Mouse (Mus musculus): ENCODE data around the gene Retnlg. TPM values are rescaled to one million over a fixed set of nuclear protein-coding genes. Genes with fewer than 3 reads are reported as not detected.
"Not testable (repeated sequence)": the region's sequence is repeated elsewhere in the genome, so short reads cannot be mapped to it uniquely, and the experiment has no call there.

Retnlg gene
- polyA plus RNA-seq, 1 experiment from 2014 or later = not detected

DNA sequence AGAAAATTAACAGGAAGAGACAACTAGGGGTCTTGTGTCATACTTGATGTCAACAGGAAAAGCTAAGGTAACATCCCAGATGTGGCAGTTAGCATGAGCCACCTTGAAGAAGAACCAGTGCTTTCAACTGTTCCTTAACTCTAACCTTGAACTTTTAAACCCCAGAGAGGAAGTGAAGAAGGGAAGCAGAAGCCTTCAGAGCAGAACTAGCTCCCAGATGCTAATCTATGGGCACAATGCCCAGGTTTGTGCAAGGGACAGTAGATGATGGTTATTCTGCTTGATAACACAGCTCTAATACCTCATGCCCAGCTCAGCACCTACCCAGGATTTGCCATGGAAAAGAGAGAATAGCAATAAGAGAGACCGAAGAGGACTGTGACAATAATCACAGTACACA is 7.4 kb upstream of the Retnlg start:
- 89% methylated on average over 1 of the region's 1 CpGs for WGBS

DNA sequence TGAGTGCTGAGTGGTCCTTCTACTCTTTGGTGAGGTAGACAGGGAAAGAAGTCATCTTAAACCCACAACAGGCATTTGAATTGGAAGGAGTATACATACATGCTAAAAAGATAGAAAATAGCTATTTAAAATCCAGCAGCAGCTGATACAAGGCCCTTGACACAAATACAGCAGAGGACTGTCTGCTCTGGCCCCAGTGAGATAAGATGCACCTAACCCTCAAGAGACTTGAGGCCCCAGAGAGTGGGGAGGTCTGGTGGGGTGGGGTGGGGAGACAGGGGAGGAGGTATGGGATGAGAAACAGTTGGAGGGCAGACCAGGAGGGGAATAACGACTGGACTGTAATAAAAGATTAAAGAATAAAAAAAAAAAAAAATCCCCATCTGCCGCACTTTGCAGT is 4.7 kb upstream of the Retnlg start:
- no peaks in the 10 kb centered on the region for H3K9me3 ChIP-seq (replicated peaks; ENCODE audit: control insufficient read depth, low read length)
- H3K27ac ChIP-seq (replicated peaks; ENCODE audit: low read depth, low read length) = no peak overlapping the region
- no peak overlapping the region for H3K9ac ChIP-seq (replicated peaks; ENCODE audit: low read length)
- DNase-seq (ENCODE audit: low spot score) (no peak), ATAC-seq (replicated peaks; ENCODE audit: insufficient number of reproducible peaks, low FRiP score, low TSS enrichment, low read depth) (no peak)
- no peak overlapping the region for H3K4me3 ChIP-seq (ENCODE audit: low read depth, low read length)
- whole genome bisulfite sequencing = 70% methylated on average over 2 of the region's 2 CpGs
- H3K4me2 ChIP-seq (ENCODE audit: low read depth, low read length) = no peak overlapping the region
- H3K4me1 ChIP-seq (ENCODE audit: control insufficient read depth, insufficient read depth, low read length) = no peaks in the 10 kb centered on the region
- H3K36me3 ChIP-seq (replicated peaks; ENCODE audit: control insufficient read depth, insufficient read depth, low read depth, low read length) = no peaks in the 10 kb centered on the region
- no peaks in the 10 kb centered on the region for H3K27me3 ChIP-seq (ENCODE audit: control insufficient read depth, insufficient read depth, low read length)

More for the DNA sequence above, 7.4 kb upstream of the Retnlg start:
- not testable (repeated sequence) for H3K4me1 ChIP-seq (ENCODE audit: control insufficient read depth, insufficient read depth, low read length); ATAC-seq (replicated peaks; ENCODE audit: insufficient number of reproducible peaks, low FRiP score, low TSS enrichment, low read depth); H3K9ac ChIP-seq (replicated peaks; ENCODE audit: low read length); H3K4me2 ChIP-seq (ENCODE audit: low read depth, low read length); H3K36me3 ChIP-seq (replicated peaks; ENCODE audit: control insufficient read depth, insufficient read depth, low read depth, low read length); H3K4me3 ChIP-seq (ENCODE audit: low read depth, low read length); H3K27me3 ChIP-seq (ENCODE audit: control insufficient read depth, insufficient read depth, low read length); H3K27ac ChIP-seq (replicated peaks; ENCODE audit: low read depth, low read length); H3K9me3 ChIP-seq (replicated peaks; ENCODE audit: control insufficient read depth, low read length); DNase-seq (ENCODE audit: low spot score)

DNA sequence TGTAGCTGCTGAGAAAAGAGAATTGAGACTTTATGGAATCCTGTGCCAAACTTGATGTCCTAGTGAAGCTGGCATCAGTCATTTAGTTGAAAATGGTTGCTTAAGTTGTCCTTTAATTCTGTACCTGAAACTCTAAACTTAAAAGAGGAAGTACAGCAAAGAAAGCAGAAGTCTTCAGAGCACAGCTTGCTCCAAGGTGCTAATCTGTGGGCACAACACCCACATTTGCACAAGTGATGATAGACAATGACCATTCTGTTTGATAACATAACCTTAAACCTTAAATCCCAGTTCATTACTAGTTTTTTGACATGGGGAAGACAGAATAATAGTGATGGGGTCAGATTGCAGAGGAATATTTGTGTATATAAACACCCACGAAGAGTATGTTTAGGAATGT is 3.8 kb upstream of the Retnlg start:
- no peaks in the 10 kb centered on the region for H3K9me3 ChIP-seq (replicated peaks; ENCODE audit: control insufficient read depth, low read length)
- whole genome bisulfite sequencing = 72% methylated on average over 1 of the region's 1 CpGs
- no peaks in the 10 kb centered on the region for H3K27me3 ChIP-seq (ENCODE audit: control insufficient read depth, insufficient read depth, low read length)
- H3K4me2 ChIP-seq (ENCODE audit: low read depth, low read length) = no peak overlapping the region
- DNase-seq (ENCODE audit: low spot score) = no peak
- no peaks in the 10 kb centered on the region for H3K4me1 ChIP-seq (ENCODE audit: control insufficient read depth, insufficient read depth, low read length)
- no peak overlapping the region for H3K9ac ChIP-seq (replicated peaks; ENCODE audit: low read length)
- H3K27ac ChIP-seq (replicated peaks; ENCODE audit: low read depth, low read length) = no peak overlapping the region
- no peak for ATAC-seq (replicated peaks; ENCODE audit: insufficient number of reproducible peaks, low FRiP score, low TSS enrichment, low read depth)
- no peak overlapping the region for H3K4me3 ChIP-seq (ENCODE audit: low read depth, low read length)
- H3K36me3 ChIP-seq (replicated peaks; ENCODE audit: control insufficient read depth, insufficient read depth, low read depth, low read length) = no peaks in the 10 kb centered on the region

DNA sequence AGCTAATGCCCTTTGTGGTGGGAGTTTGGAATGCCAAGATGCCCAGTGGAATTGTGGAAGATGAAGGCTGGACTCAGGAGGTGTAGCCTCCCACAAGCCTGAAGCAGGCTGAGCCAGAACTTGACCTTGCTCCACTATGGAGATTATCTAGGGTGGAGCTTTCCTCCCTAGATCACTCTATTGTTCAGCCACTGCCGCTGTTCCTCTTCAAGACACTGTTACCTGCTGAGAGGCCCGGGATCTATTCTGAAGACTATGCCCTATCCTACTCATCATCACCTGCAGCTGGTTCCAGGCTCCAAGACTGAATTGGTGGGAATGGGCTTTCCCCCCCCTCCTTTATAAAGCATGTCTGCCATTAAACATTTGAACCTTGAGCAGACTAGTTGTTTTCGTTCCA is 2.8 kb upstream of the Retnlg start:
- no peak overlapping the region for H3K9ac ChIP-seq (replicated peaks; ENCODE audit: low read length)
- no peak for DNase-seq (ENCODE audit: low spot score)
- H3K4me1 ChIP-seq (ENCODE audit: control insufficient read depth, insufficient read depth, low read length) = no peaks in the 10 kb centered on the region
- no peak overlapping the region for H3K4me3 ChIP-seq (ENCODE audit: low read depth, low read length)
- no peak overlapping the region for H3K4me2 ChIP-seq (ENCODE audit: low read depth, low read length)
- no peak overlapping the region for H3K27ac ChIP-seq (replicated peaks; ENCODE audit: low read depth, low read length)
- no peaks in the 10 kb centered on the region for H3K36me3 ChIP-seq (replicated peaks; ENCODE audit: control insufficient read depth, insufficient read depth, low read depth, low read length)
- ATAC-seq (replicated peaks; ENCODE audit: insufficient number of reproducible peaks, low FRiP score, low TSS enrichment, low read depth) = no peak
- H3K9me3 ChIP-seq (replicated peaks; ENCODE audit: control insufficient read depth, low read length) = no peaks in the 10 kb centered on the region
- no peaks in the 10 kb centered on the region for H3K27me3 ChIP-seq (ENCODE audit: control insufficient read depth, insufficient read depth, low read length)
- 69% methylated on average over 3 of the region's 3 CpGs for WGBS

DNA sequence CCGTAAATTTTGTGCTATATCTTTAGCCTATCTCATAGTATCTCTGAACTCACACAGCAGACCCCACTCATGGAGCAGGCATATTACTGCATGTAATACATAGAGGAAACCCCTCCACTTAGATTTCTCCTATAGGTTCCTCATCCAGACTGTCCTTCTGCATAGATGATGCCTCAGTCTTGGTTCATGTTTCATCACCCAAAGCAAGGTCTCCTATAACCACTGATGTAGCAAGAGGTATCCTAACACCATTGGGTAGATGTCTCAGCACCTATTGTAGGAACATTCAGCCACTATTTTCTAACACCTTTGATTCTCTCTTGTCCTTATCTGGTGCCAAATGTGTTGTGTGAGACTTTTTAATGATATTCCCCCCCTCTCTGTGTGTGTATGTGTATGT is 667 bp upstream of the Retnlg start:
- Histone ChIP-seq H3K27me3 (ENCODE audit: control insufficient read depth, insufficient read depth, low read length) (no peaks in the 10 kb centered on the region), H3K9ac (replicated peaks; ENCODE audit: low read length) (no peak overlapping the region), H3K9me3 (replicated peaks; ENCODE audit: control insufficient read depth, low read length) (no peaks in the 10 kb centered on the region), H3K27ac (replicated peaks; ENCODE audit: low read depth, low read length) (no peak overlapping the region), H3K4me3 (ENCODE audit: low read depth, low read length) (no peak overlapping the region), H3K36me3 (replicated peaks; ENCODE audit: control insufficient read depth, insufficient read depth, low read depth, low read length) (no peaks in the 10 kb centered on the region), H3K4me2 (ENCODE audit: low read depth, low read length) (no peak overlapping the region), H3K4me1 (ENCODE audit: control insufficient read depth, insufficient read depth, low read length) (no peaks in the 10 kb centered on the region)
- 96% methylated on average over 1 of the region's 1 CpGs for WGBS
- DNase-seq (ENCODE audit: low spot score) = no peak
- no peak for ATAC-seq (replicated peaks; ENCODE audit: insufficient number of reproducible peaks, low FRiP score, low TSS enrichment, low read depth)

DNA sequence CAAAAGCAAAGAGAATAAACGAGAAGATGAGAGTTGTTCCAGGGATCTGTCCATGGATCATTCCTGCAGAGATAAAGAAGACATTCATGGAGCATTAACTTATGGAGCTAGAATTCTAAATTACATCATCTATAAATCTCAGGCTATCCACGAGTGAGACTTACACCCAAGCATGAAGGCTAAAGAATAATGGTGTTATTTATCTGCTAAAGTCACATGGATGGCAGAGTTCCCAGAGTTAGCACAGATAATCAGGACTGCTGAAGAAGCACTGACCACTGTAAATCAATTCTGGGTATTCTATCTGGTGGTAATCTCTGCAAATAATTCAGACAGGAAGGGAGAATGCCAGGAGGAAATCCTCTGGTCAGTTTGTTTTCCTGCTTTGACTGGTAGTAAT is 18.3 kb downstream of the Retnlg start:
- no peaks in the 10 kb centered on the region for H3K9me3 ChIP-seq (replicated peaks; ENCODE audit: control insufficient read depth, low read length)
- H3K9ac ChIP-seq (replicated peaks; ENCODE audit: low read length) = no peak overlapping the region
- H3K4me2 ChIP-seq (ENCODE audit: low read depth, low read length) = no peak overlapping the region
- H3K27ac ChIP-seq (replicated peaks; ENCODE audit: low read depth, low read length) = no peak overlapping the region
- H3K4me3 ChIP-seq (ENCODE audit: low read depth, low read length) = no peak overlapping the region
- H3K27me3 ChIP-seq (ENCODE audit: control insufficient read depth, insufficient read depth, low read length) = no peaks in the 10 kb centered on the region
- whole genome bisulfite sequencing = 65% methylated on average over 2 of the region's 2 CpGs
- H3K4me1 ChIP-seq (ENCODE audit: control insufficient read depth, insufficient read depth, low read length) = no peaks in the 10 kb centered on the region
- no peaks in the 10 kb centered on the region for H3K36me3 ChIP-seq (replicated peaks; ENCODE audit: control insufficient read depth, insufficient read depth, low read depth, low read length)
- DNase-seq (ENCODE audit: low spot score) = no peak
- ATAC-seq (replicated peaks; ENCODE audit: insufficient number of reproducible peaks, low FRiP score, low TSS enrichment, low read depth) = no peak

DNA sequence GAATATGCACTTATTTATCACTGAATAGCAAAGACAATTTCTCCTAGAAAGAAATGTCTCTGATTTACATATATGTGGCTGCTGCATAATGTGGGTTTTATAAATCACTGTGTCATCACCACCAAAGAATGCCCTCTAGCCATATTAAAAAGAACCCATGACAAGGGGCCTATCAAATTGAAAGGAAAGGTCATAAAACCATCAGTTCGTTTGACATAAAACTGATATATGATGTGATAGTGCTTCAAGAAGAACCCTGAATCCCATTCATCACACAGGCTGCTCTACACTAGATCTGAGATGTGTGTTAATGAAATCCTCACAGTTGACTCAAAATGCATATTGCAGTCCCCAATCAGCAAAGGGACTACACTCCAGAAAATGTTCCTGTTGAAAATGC is 27.4 kb downstream of the Retnlg start:
- no peaks in the 10 kb centered on the region for H3K4me1 ChIP-seq (ENCODE audit: control insufficient read depth, insufficient read depth, low read length)
- H3K27ac ChIP-seq (replicated peaks; ENCODE audit: low read depth, low read length) = no peak overlapping the region
- H3K4me2 ChIP-seq (ENCODE audit: low read depth, low read length) = no peak overlapping the region
- no peak overlapping the region for H3K4me3 ChIP-seq (ENCODE audit: low read depth, low read length)
- WGBS = 84% methylated on average over 1 of the region's 1 CpGs
- H3K27me3 ChIP-seq (ENCODE audit: control insufficient read depth, insufficient read depth, low read length) = no peaks in the 10 kb centered on the region
- DNase-seq (ENCODE audit: low spot score) (no peak), ATAC-seq (replicated peaks; ENCODE audit: insufficient number of reproducible peaks, low FRiP score, low TSS enrichment, low read depth) (no peak)
- H3K36me3 ChIP-seq (replicated peaks; ENCODE audit: control insufficient read depth, insufficient read depth, low read depth, low read length) = no peaks in the 10 kb centered on the region
- H3K9ac ChIP-seq (replicated peaks; ENCODE audit: low read length) = no peak overlapping the region
- no peaks in the 10 kb centered on the region for H3K9me3 ChIP-seq (replicated peaks; ENCODE audit: control insufficient read depth, low read length)

DNA sequence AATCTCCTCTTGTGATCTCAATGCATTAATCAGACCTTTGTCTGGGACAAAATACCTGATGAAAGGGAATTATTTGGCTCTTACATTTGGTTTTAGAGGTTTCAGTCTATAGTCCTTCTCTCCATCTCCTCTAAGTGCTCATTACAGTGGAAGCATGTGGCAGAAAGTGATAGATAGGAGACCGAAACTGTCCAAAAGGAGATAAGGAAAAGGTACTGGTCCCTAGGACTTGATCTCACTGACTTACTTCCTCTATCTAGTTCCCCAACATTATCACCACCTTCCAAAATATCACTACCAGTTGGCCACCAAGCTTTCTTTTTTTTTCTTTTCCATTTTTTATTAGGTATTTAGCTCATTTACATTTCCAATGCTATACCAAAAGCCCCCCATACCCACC is 38.8 kb downstream of the Retnlg start:
- H3K9me3 ChIP-seq (replicated peaks; ENCODE audit: control insufficient read depth, low read length) = no peaks in the 10 kb centered on the region
- no peak for DNase-seq (ENCODE audit: low spot score)
- ATAC-seq (replicated peaks; ENCODE audit: insufficient number of reproducible peaks, low FRiP score, low TSS enrichment, low read depth) = no peak
- H3K4me2 ChIP-seq (ENCODE audit: low read depth, low read length) = no peak overlapping the region
- H3K27ac ChIP-seq (replicated peaks; ENCODE audit: low read depth, low read length) = no peak overlapping the region
- 100% methylated on average over 1 of the region's 1 CpGs for WGBS
- H3K4me1 ChIP-seq (ENCODE audit: control insufficient read depth, insufficient read depth, low read length) = no peaks in the 10 kb centered on the region
- no peak overlapping the region for H3K9ac ChIP-seq (replicated peaks; ENCODE audit: low read length)
- no peak overlapping the region for H3K4me3 ChIP-seq (ENCODE audit: low read depth, low read length)
- no peaks in the 10 kb centered on the region for H3K27me3 ChIP-seq (ENCODE audit: control insufficient read depth, insufficient read depth, low read length)
- H3K36me3 ChIP-seq (replicated peaks; ENCODE audit: control insufficient read depth, insufficient read depth, low read depth, low read length) = no peaks in the 10 kb centered on the region

DNA sequence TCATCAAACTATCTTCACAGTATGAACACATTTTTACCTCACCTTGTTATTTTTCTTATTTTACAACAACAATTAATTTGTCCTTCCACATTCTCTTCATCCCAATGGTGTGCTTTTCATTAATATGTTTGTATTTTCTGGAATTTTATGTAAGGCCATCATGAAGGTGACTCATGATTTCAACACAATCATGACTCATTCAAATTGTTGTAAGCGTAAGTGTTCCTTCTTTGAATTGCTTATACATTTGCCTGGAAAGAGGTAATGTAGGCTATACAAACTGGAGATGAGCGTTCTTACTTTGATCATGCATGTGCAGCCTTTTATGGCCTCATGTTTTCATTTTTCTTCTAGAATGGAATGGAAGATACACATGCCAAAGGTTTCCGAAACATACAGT is 40.8 kb downstream of the Retnlg start:
- Histone ChIP-seq H3K27me3 (ENCODE audit: control insufficient read depth, insufficient read depth, low read length) (no peaks in the 10 kb centered on the region), H3K27ac (replicated peaks; ENCODE audit: low read depth, low read length) (no peak overlapping the region), H3K9ac (replicated peaks; ENCODE audit: low read length) (no peak overlapping the region), H3K4me2 (ENCODE audit: low read depth, low read length) (no peak overlapping the region), H3K36me3 (replicated peaks; ENCODE audit: control insufficient read depth, insufficient read depth, low read depth, low read length) (no peaks in the 10 kb centered on the region), H3K9me3 (replicated peaks; ENCODE audit: control insufficient read depth, low read length) (no peaks in the 10 kb centered on the region), H3K4me1 (ENCODE audit: control insufficient read depth, insufficient read depth, low read length) (no peaks in the 10 kb centered on the region), H3K4me3 (ENCODE audit: low read depth, low read length) (no peak overlapping the region)
- no peak for DNase-seq (ENCODE audit: low spot score)
- WGBS = 89% methylated on average over 3 of the region's 3 CpGs
- ATAC-seq (replicated peaks; ENCODE audit: insufficient number of reproducible peaks, low FRiP score, low TSS enrichment, low read depth) = no peak

All from embryonic facial prominence, embryonic 11.5 days (tissue).